Mouse (Mus musculus): Measurements from ENCODE around the gene H6pd.

DNA sequence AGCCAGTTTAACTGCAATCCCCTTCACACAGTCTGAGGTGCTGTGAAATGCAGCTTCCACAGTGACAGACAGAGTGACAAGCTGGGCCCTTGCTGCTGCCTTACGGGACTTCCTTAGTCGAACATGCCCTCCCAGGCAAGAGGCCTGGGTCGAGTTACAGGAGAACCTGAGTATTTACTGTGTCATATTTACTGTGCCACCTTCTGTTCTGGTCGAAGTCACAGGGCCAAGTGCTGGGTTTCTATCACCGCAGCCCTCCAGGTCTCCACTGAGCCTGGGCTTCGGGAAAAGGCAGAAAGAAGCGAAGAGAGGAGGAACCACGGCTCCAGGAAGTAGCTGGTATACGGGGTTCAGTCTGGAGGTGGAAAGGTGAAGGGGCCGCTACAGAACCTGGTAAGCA lies 10.8 kb downstream of the H6pd start:
- TF ChIP-seq USF1 (IDR thresholded peaks at IDR 0.05; ENCODE audit: low read depth): no peak
- no peak for TF ChIP-seq MYOG (IDR thresholded peaks at IDR 0.05; ENCODE audit: control insufficient read depth in 1 of 3, insufficient read depth in 1 of 3, insufficient read length in 2 of 3, low read depth in 2 of 3)
- no peak for TF ChIP-seq POLR2AphosphoS2 (IDR thresholded peaks at IDR 0.05; ENCODE audit: insufficient read length, low read depth)
- TF ChIP-seq MAX (IDR thresholded peaks at IDR 0.05; ENCODE audit: low read depth): no peak
- no peak for TF ChIP-seq TCF3 (IDR thresholded peaks at IDR 0.05; ENCODE audit: insufficient read length, low read depth)
- no peak for TF ChIP-seq POLR2A (IDR thresholded peaks at IDR 0.05; ENCODE audit: insufficient read length, low read depth)
- TF ChIP-seq TCF12 (IDR thresholded peaks at IDR 0.05; ENCODE audit: insufficient read depth, poor library complexity, severe bottlenecking): no peak
- TF ChIP-seq CEBPB (IDR thresholded peaks at IDR 0.05; ENCODE audit: insufficient read depth, poor library complexity, severe bottlenecking): no peak
- TF ChIP-seq REST (IDR thresholded peaks at IDR 0.05; ENCODE audit: insufficient read depth, insufficient read length): no peak
- TF ChIP-seq E2F4 (IDR thresholded peaks at IDR 0.05; ENCODE audit: insufficient read depth): no peak

All from myocyte (in vitro differentiated cells).